Mouse (Mus musculus) heart, adult 2 months (tissue): ENCODE data around the gene Vmn1r16. TPM values are rescaled to one million over a fixed set of nuclear protein-coding genes. Genes with fewer than 3 reads are reported as not detected.

ENCODE experiments used
- DNase-seq, 2 experiments: peaks; one replicate each; pipeline ENCODE4 v3.0.0; 2021
- H3K27ac ChIP-seq: fragments of 200-600 bp; 2 replicates; pipeline ENCODE4 v1.8.1; 2022
- H3K27me3 ChIP-seq: fragments of 200-500 bp; 2 replicates; pipeline ENCODE4 v1.6.1; 2012; ENCODE audit warnings: mild to moderate bottlenecking, low read length, inconsistent platforms, mixed read lengths; ENCODE audit not compliant: control insufficient read depth, insufficient read depth
- H3K36me3 ChIP-seq: fragments of 200-500 bp; 2 replicates; pipeline ENCODE4 v1.6.1; 2012; ENCODE audit warnings: low read length, inconsistent platforms; ENCODE audit not compliant: control insufficient read depth, insufficient read depth
- H3K4me1 ChIP-seq: fragments of 200-500 bp; 2 replicates; pipeline ENCODE4 v1.6.1; 2011; ENCODE audit warnings: low read length; ENCODE audit not compliant: control insufficient read depth, insufficient read depth
- H3K4me3 ChIP-seq: fragments of 200-600 bp; 2 replicates; pipeline ENCODE4 v1.8.1; 2022
- H3K79me2 ChIP-seq: fragments of 200-500 bp; replicated peaks from 2 replicates; pipeline ENCODE4 v1.6.1; 2012; ENCODE audit warnings: mild to moderate bottlenecking, inconsistent platforms, low read length, moderate library complexity, mixed read lengths; ENCODE audit not compliant: control insufficient read depth, insufficient read depth
- H3K9ac ChIP-seq: fragments of 200-500 bp; 2 replicates; pipeline ENCODE4 v1.6.1; 2012; ENCODE audit warnings: low read depth, mild to moderate bottlenecking, control low read depth, inconsistent platforms, low read length, mixed read lengths
- CTCF ChIP-seq: fragments of 200-600 bp; IDR thresholded peaks from 2 replicates; pipeline ENCODE4 v1.8.1; 2022; ENCODE audit warnings: antibody characterized with exemption, mild to moderate bottlenecking, moderate library complexity
- EP300 ChIP-seq: fragments of 200-500 bp; IDR thresholded peaks from 2 replicates; pipeline ENCODE4 v1.6.1; 2011; ENCODE audit warnings: low read depth, low read length, control low read depth; ENCODE audit not compliant: insufficient read depth
- POLR2A ChIP-seq: fragments of 200-500 bp; IDR thresholded peaks from 2 replicates; pipeline ENCODE4 v1.6.1; 2011; ENCODE audit warnings: mild to moderate bottlenecking, low read depth, low read length, control low read depth; ENCODE audit not compliant: insufficient read depth
- WGBS: fragments of 180-500 bp; shearing (Covaris S2); methylation state at CpG from one replicate; pipeline ENCODE4 v1.1.7; 2018; 5-methylcytosine and 5-hydroxymethylcytosine counted together
- intact Hi-C: fragments of 180-260 bp; cut with DNase I; formaldehyde crosslinking; loops from one replicate; pipeline ENCODE4 v1.15.1; 2025
- polyA plus RNA-seq: library from polyadenylated mRNA; depleted of rRNA; stranded (reverse); fragments of >200 nt; gene quantifications from 2 replicates; pipeline ENCODE4 v1.2.3, GENCODE M21; 2012; rRNA removed
- total RNA-seq, 2 experiments: library from RNA; stranded (reverse); gene quantifications; 2 replicates each; pipeline ENCODE4 v1.2.3; 2021

Gene Vmn1r16
- total and polyA plus RNA-seq, 3 experiments = not detected

- no peaks in the 10 kb centered on the region for H3K27me3 ChIP-seq
- intact Hi-C loops = no loop called here
- DNase-seq = no peak
- H3K4me3 ChIP-seq = no peak overlapping the region
- H3K36me3 ChIP-seq = no peaks in the 10 kb centered on the region
- H3K27ac ChIP-seq = no peak overlapping the region
- TF ChIP-seq EP300 (no peak), POLR2A (no peak), CTCF (no peak)
- no peaks in the 10 kb centered on the region for H3K4me1 ChIP-seq
- H3K9ac ChIP-seq = no peak overlapping the region
- H3K79me2 ChIP-seq = no peaks in the 10 kb centered on the region
These were observed 56.8 kb downstream of the Vmn1r16 start for GRCm38 (mm10) chr6:57272517-57272916.

- Histone ChIP-seq H3K36me3 (no peaks in the 10 kb centered on the region), H3K4me3 (no peak overlapping the region), H3K4me1 (no peaks in the 10 kb centered on the region), H3K79me2 (no peaks in the 10 kb centered on the region), H3K9ac (no peak overlapping the region), H3K27me3 (no peaks in the 10 kb centered on the region), H3K27ac (no peak overlapping the region)
- no peak for DNase-seq
- intact Hi-C loops = no loop called here
- 51% methylated on average over 3 of the region's 3 CpGs for WGBS
- TF ChIP-seq CTCF (no peak), EP300 (no peak), POLR2A (no peak)
These were observed 57.4 kb downstream of the Vmn1r16 start for GRCm38 (mm10) chr6:57271881-57272280.

Other genes with a start within 250 kb of the Vmn1r16 start
- gene Vmn1r10, start 220.0 kb downstream of the Vmn1r16 start, total RNA-seq = not detected
- gene Vmn1r10, start 220.0 kb downstream of the Vmn1r16 start, polyA plus RNA-seq = not detected in 2 replicates
- not detected for gene Vmn1r11, start 196.0 kb downstream of the Vmn1r16 start, total RNA-seq
- gene Vmn1r11, start 196.0 kb downstream of the Vmn1r16 start, polyA plus RNA-seq = not detected in 2 replicates
- not detected for gene Vmn1r12, start 172.6 kb downstream of the Vmn1r16 start, total RNA-seq
- gene Vmn1r12, start 172.6 kb downstream of the Vmn1r16 start, polyA plus RNA-seq = not detected in 2 replicates
- gene Vmn1r13, start 126.2 kb downstream of the Vmn1r16 start, total RNA-seq = not detected
- not detected in 2 replicates for gene Vmn1r13, start 126.2 kb downstream of the Vmn1r16 start, polyA plus RNA-seq
- gene Vmn1r14, start 97.8 kb downstream of the Vmn1r16 start, total RNA-seq = not detected
- gene Vmn1r14, start 97.8 kb downstream of the Vmn1r16 start, polyA plus RNA-seq = not detected in 2 replicates
- gene Vmn1r15, start 71.5 kb downstream of the Vmn1r16 start, total RNA-seq = not detected
- gene Vmn1r15, start 71.5 kb downstream of the Vmn1r16 start, polyA plus RNA-seq = not detected in 2 replicates
- not detected for gene Vmn1r17, start 34.2 kb upstream of the Vmn1r16 start, total RNA-seq
- gene Vmn1r17, start 34.2 kb upstream of the Vmn1r16 start, polyA plus RNA-seq = not detected in 2 replicates
- not detected for gene Vmn1r18, start 66.3 kb upstream of the Vmn1r16 start, total RNA-seq
- gene Vmn1r18, start 66.3 kb upstream of the Vmn1r16 start, polyA plus RNA-seq = not detected in 2 replicates
- not detected for gene Vmn1r19, start 74.3 kb upstream of the Vmn1r16 start, total RNA-seq
- gene Vmn1r19, start 74.3 kb upstream of the Vmn1r16 start, polyA plus RNA-seq = not detected in 2 replicates
- gene Vmn1r20, start 99.4 kb upstream of the Vmn1r16 start, total RNA-seq = not detected
- not detected in 2 replicates for gene Vmn1r20, start 99.4 kb upstream of the Vmn1r16 start, polyA plus RNA-seq
- gene Ppm1k, start 206.0 kb upstream of the Vmn1r16 start, total RNA-seq = 100 to 1,000 TPM in 1 of 2 experiments, 10 to 100 TPM in 1; 70.9 to 103 TPM
- 18.0 and 36.9 TPM in 2 replicates for gene Ppm1k, start 206.0 kb upstream of the Vmn1r16 start, polyA plus RNA-seq